Mouse (Mus musculus) layer of hippocampus, adult 8-10 months (tissue): ENCODE measurements at regions not wholly inside any gene's neighbourhood (a gene's known extent, or its start where the extent isn't known, plus 50 kb on each side); places are given as distances from the start of the nearest gene placed in this dataset.
A peak's percentile ranks its signal among the peaks of the same experiment; 100 is the strongest.

Experiments
- DNase-seq, 2 experiments: peaks; one replicate each; pipeline ENCODE4 v3.0.0; 2022; ENCODE audit warnings: low spot score in 2 of 2

GRCm38 (mm10) chr3:121902246-121902645 lies 50.1 kb upstream of the Arhgap29 start:
- DNase-seq: no peak

- DNase-seq: no peak
Observed at GRCm38 (mm10) chr3:121900429-121900844, 51.9 kb upstream of the Arhgap29 start.

GRCm38 (mm10) chr3:121897821-121898574 lies 54.3 kb upstream of the Arhgap29 start:
- no peak for DNase-seq

GRCm38 (mm10) chr3:121893606-121894005 lies 58.7 kb upstream of the Arhgap29 start:
- no peak for DNase-seq

- no peak for DNase-seq
Observed at GRCm38 (mm10) chr3:121892675-121893074, 59.7 kb upstream of the Arhgap29 start.

- no peak for DNase-seq
Observed at GRCm38 (mm10) chr3:121891338-121891737, 61.0 kb upstream of the Arhgap29 start.

- DNase-seq: no peak
Observed at GRCm38 (mm10) chr3:121890563-121890962, 61.8 kb upstream of the Arhgap29 start.

GRCm38 (mm10) chr3:121886870-121887605 lies 65.3 kb upstream of the Arhgap29 start:
- no peak for DNase-seq

- DNase-seq: no peak
Observed at GRCm38 (mm10) chr3:121886309-121886708, 66.0 kb upstream of the Arhgap29 start.

- no peak for DNase-seq
Observed at GRCm38 (mm10) chr3:121885265-121886178, 66.8 kb upstream of the Arhgap29 start.

GRCm38 (mm10) chr3:121884328-121885248 lies 67.8 kb upstream of the Arhgap29 start:
- DNase-seq: peak; percentile 83 to 97

- DNase-seq: no peak
Observed at GRCm38 (mm10) chr3:121880355-121880754, 65.3 kb upstream of the Abcd3 start.

GRCm38 (mm10) chr3:121875072-121875471 lies 60.0 kb upstream of the Abcd3 start:
- DNase-seq: no peak

GRCm38 (mm10) chr3:121874576-121874975 lies 59.5 kb upstream of the Abcd3 start:
- no peak for DNase-seq

- DNase-seq: no peak
Observed at GRCm38 (mm10) chr3:121873572-121873971, 58.5 kb upstream of the Abcd3 start.

GRCm38 (mm10) chr3:121872685-121873084 lies 57.6 kb upstream of the Abcd3 start:
- DNase-seq: no peak

- DNase-seq: no peak
Observed at GRCm38 (mm10) chr3:121871795-121872194, 56.7 kb upstream of the Abcd3 start.

- no peak for DNase-seq
Observed at GRCm38 (mm10) chr3:121870726-121871125, 55.6 kb upstream of the Abcd3 start.

- peak; percentile 29 to 54 for DNase-seq
Observed at GRCm38 (mm10) chr3:121869694-121870093, 54.6 kb upstream of the Abcd3 start.

GRCm38 (mm10) chr3:121867301-121867700 lies 52.2 kb upstream of the Abcd3 start:
- DNase-seq: no peak
